Mouse (Mus musculus) CH12.LX (cell line): ENCODE results near the gene Gm20388. TPM values are rescaled to one million over a fixed set of nuclear protein-coding genes. Genes with fewer than 3 reads are reported as not detected.
A peak's percentile ranks its signal among the peaks of the same experiment; 100 is the strongest.

Experiments used
- DNase-seq: peaks from one replicate; pipeline ENCODE4 v3.0.0-alpha.2; 2013; ENCODE audit errors: extremely low read depth
- H3K27ac ChIP-seq: 2 replicates; pipeline ENCODE4 v1.5.1; 2012; ENCODE audit warnings: low read depth, mild to moderate bottlenecking, control low read depth, moderate library complexity; ENCODE audit not compliant: insufficient read depth
- H3K27me3 ChIP-seq: replicated peaks from 2 replicates; pipeline ENCODE3; 2012; ENCODE audit warnings: inconsistent platforms
- H3K36me3 ChIP-seq, 2 experiments: replicated peaks in 1 of 2; 2 replicates each; pipeline versions ENCODE3 to v1.6.1; 2012; ENCODE audit warnings: inconsistent platforms in 1 of 2, low read length in 1 of 2, mild to moderate bottlenecking in 1 of 2, mixed read lengths in 1 of 2, moderate library complexity in 1 of 2; ENCODE audit not compliant: control insufficient read depth in 1 of 2, insufficient read depth in 1 of 2
- H3K4me1 ChIP-seq, 2 experiments: 2 replicates each; pipeline ENCODE4 v1.6.1; 2012; ENCODE audit warnings: inconsistent platforms in 1 of 2, moderate library complexity in 1 of 2; ENCODE audit not compliant: insufficient read depth in 2 of 2, control insufficient read depth in 1 of 2
- H3K4me2 ChIP-seq: 2 replicates; pipeline ENCODE4 v1.6.1; 2012; ENCODE audit warnings: low read depth, mild to moderate bottlenecking, control low read depth; ENCODE audit not compliant: poor library complexity, insufficient read depth, severe bottlenecking
- H3K4me3 ChIP-seq, 3 experiments: fragments of 150-350 bp in 1 of 3; sonication (generic) in 1 of 3; replicated peaks in 1 of 3; 2 replicates each; pipeline versions ENCODE3 to v1.5.1; 2011 to 2012; ENCODE audit warnings: low read depth in 2 of 3, low read length in 2 of 3, mild to moderate bottlenecking in 2 of 3, moderate library complexity in 2 of 3, control low read depth in 1 of 3, improper control_type of control experiment in 1 of 3, inconsistent platforms in 1 of 3, mixed read lengths in 1 of 3; ENCODE audit not compliant: poor library complexity in 1 of 3
- H3K79me2 ChIP-seq: replicated peaks from 2 replicates; pipeline ENCODE4 v1.6.1; 2012; ENCODE audit warnings: mild to moderate bottlenecking, moderate library complexity; ENCODE audit not compliant: control insufficient read depth, poor library complexity, insufficient read depth, severe bottlenecking; ENCODE audit errors: extremely low read depth
- H3K9ac ChIP-seq: 2 replicates; pipeline ENCODE4 v1.6.1; 2012; ENCODE audit warnings: low read depth, mild to moderate bottlenecking, control low read depth, moderate library complexity; ENCODE audit not compliant: insufficient read depth
- H3K9me3 ChIP-seq: replicated peaks from 2 replicates; pipeline ENCODE3; 2012; ENCODE audit warnings: low read length, inconsistent platforms, mixed read lengths
- BHLHE40 ChIP-seq: IDR thresholded peaks from 2 replicates; pipeline ENCODE4 v1.6.1; 2011; ENCODE audit warnings: mild to moderate bottlenecking, low read depth, low read length, improper control_type of control experiment
- CHD1 ChIP-seq: IDR thresholded peaks from 2 replicates; pipeline ENCODE4 v1.6.1; 2012; ENCODE audit warnings: low read depth, low read length, improper control_type of control experiment, inconsistent platforms
- CHD2 ChIP-seq: IDR thresholded peaks from 2 replicates; pipeline ENCODE4 v1.6.1; 2011; ENCODE audit warnings: low read length, improper control_type of control experiment
- CTCF ChIP-seq, 2 experiments: IDR thresholded peaks in 1 of 2; conservative IDR thresholded peaks in 1 of 2; 2 replicates each; pipeline ENCODE4 v1.5.1; 2011 to 2012; ENCODE audit warnings: low read depth in 2 of 2, low read length in 2 of 2, improper control_type of control experiment in 1 of 2, inconsistent platforms in 1 of 2, mild to moderate bottlenecking in 1 of 2, moderate library complexity in 1 of 2
- E2F4 ChIP-seq: IDR thresholded peaks from 2 replicates; pipeline ENCODE4 v1.6.1; 2011; ENCODE audit warnings: low read depth, low read length, improper control_type of control experiment; ENCODE audit not compliant: insufficient replicate concordance
- ELF1 ChIP-seq: IDR thresholded peaks from 2 replicates; pipeline ENCODE4 v1.6.1; 2014; ENCODE audit warnings: low read depth, mild to moderate bottlenecking, inconsistent platforms, low read length, improper control_type of control experiment
- EP300 ChIP-seq: IDR thresholded peaks from 2 replicates; pipeline ENCODE4 v1.6.1; 2011; ENCODE audit warnings: low read length, improper control_type of control experiment
- ETS1 ChIP-seq: conservative IDR thresholded peaks from 2 replicates; pipeline ENCODE4 v1.6.1; 2012; ENCODE audit warnings: low read depth, mild to moderate bottlenecking, inconsistent platforms, low read length, improper control_type of control experiment, moderate library complexity
- GABPA ChIP-seq: IDR thresholded peaks from 2 replicates; pipeline ENCODE4 v1.6.1; 2012; ENCODE audit warnings: low read depth, low read length, improper control_type of control experiment, inconsistent platforms; ENCODE audit not compliant: insufficient replicate concordance
- IRF4 ChIP-seq: IDR thresholded peaks from 2 replicates; pipeline ENCODE4 v1.6.1; 2014; ENCODE audit warnings: low read depth, mild to moderate bottlenecking, inconsistent platforms, low read length, improper control_type of control experiment
- JUN ChIP-seq: IDR thresholded peaks from 2 replicates; pipeline ENCODE4 v1.6.1; 2011; ENCODE audit warnings: low read depth, mild to moderate bottlenecking, low read length, improper control_type of control experiment, moderate library complexity; ENCODE audit not compliant: insufficient read depth
- JUND ChIP-seq: conservative IDR thresholded peaks from 2 replicates; pipeline ENCODE4 v1.6.1; 2011; ENCODE audit warnings: low read depth, low read length, improper control_type of control experiment
- KAT2A ChIP-seq: IDR thresholded peaks from 2 replicates; pipeline ENCODE4 v1.6.1; 2012; ENCODE audit warnings: low read length, improper control_type of control experiment, inconsistent platforms; ENCODE audit not compliant: insufficient replicate concordance
- MAX ChIP-seq: IDR thresholded peaks from 2 replicates; pipeline ENCODE4 v1.6.1; 2011; ENCODE audit warnings: low read length, improper control_type of control experiment
- MAZ ChIP-seq: IDR thresholded peaks from 2 replicates; pipeline ENCODE4 v1.6.1; 2012; ENCODE audit warnings: low read depth, mild to moderate bottlenecking, inconsistent platforms, low read length, improper control_type of control experiment, moderate library complexity
- MEF2A ChIP-seq: IDR thresholded peaks from 2 replicates; pipeline ENCODE4 v1.6.1; 2014; ENCODE audit warnings: low read depth, mild to moderate bottlenecking, inconsistent platforms, low read length, improper control_type of control experiment, borderline replicate concordance
- MXI1 ChIP-seq: IDR thresholded peaks from 2 replicates; pipeline ENCODE4 v1.6.1; 2011; ENCODE audit warnings: mild to moderate bottlenecking, low read depth, low read length, improper control_type of control experiment
- MYC ChIP-seq: IDR thresholded peaks from 2 replicates; pipeline ENCODE4 v1.6.1; 2011; ENCODE audit warnings: low read depth, mild to moderate bottlenecking, improper control_type of control experiment, low read length
- NELFE ChIP-seq: IDR thresholded peaks from 2 replicates; pipeline ENCODE4 v1.6.1; 2011; ENCODE audit warnings: low read depth, low read length, improper control_type of control experiment
- NRF1 ChIP-seq: IDR thresholded peaks from 2 replicates; pipeline ENCODE4 v1.6.1; 2014; ENCODE audit warnings: low read depth, mild to moderate bottlenecking, inconsistent platforms, low read length, improper control_type of control experiment, moderate library complexity
- PAX5 ChIP-seq: IDR thresholded peaks from 2 replicates; pipeline ENCODE4 v1.6.1; 2012; ENCODE audit warnings: low read length, inconsistent platforms, mixed read lengths
- POLR2A ChIP-seq: IDR thresholded peaks from 2 replicates; pipeline ENCODE4 v1.6.1; 2011; ENCODE audit warnings: low read depth, mild to moderate bottlenecking, improper control_type of control experiment, low read length
- POLR2AphosphoS2 ChIP-seq: IDR thresholded peaks from 2 replicates; pipeline ENCODE4 v1.6.1; 2011; ENCODE audit warnings: low read depth, low read length, improper control_type of control experiment
- SMC3 ChIP-seq: IDR thresholded peaks from 2 replicates; pipeline ENCODE4 v1.6.1; 2011; ENCODE audit warnings: low read depth, low read length, improper control_type of control experiment
- TBP ChIP-seq: conservative IDR thresholded peaks from 2 replicates; pipeline ENCODE4 v1.6.1; 2011; ENCODE audit warnings: low read depth, low read length, improper control_type of control experiment
- TCF12 ChIP-seq: IDR thresholded peaks from 2 replicates; pipeline ENCODE4 v1.6.1; 2014; ENCODE audit warnings: low read depth, mild to moderate bottlenecking, inconsistent platforms, low read length, improper control_type of control experiment
- UBTF ChIP-seq: IDR thresholded peaks from 2 replicates; pipeline ENCODE4 v1.6.1; 2012; ENCODE audit warnings: low read depth, mild to moderate bottlenecking, inconsistent platforms, low read length, improper control_type of control experiment, moderate library complexity
- USF1 ChIP-seq: IDR thresholded peaks from 2 replicates; pipeline ENCODE4 v1.6.1; 2014; ENCODE audit warnings: low read depth, mild to moderate bottlenecking, inconsistent platforms, low read length, improper control_type of control experiment
- USF2 ChIP-seq: conservative IDR thresholded peaks from 2 replicates; pipeline ENCODE4 v1.6.1; 2011; ENCODE audit warnings: low read depth, low read length, improper control_type of control experiment
- ZC3H11A ChIP-seq: IDR thresholded peaks from 2 replicates; pipeline ENCODE4 v1.6.1; 2012; ENCODE audit warnings: low read depth, mild to moderate bottlenecking, inconsistent platforms, low read length, improper control_type of control experiment
- ZKSCAN1 ChIP-seq: IDR thresholded peaks from 2 replicates; pipeline ENCODE4 v1.6.1; 2012; ENCODE audit warnings: low read depth, inconsistent platforms, low read length, improper control_type of control experiment, borderline replicate concordance
- ZNF384 ChIP-seq: IDR thresholded peaks from 2 replicates; pipeline ENCODE4 v1.6.1; 2012; ENCODE audit warnings: low read depth, low read length, improper control_type of control experiment, inconsistent platforms
- dilution Hi-C: fragments of 300-500 bp; cut with MboI; formaldehyde crosslinking; loops from 2 replicates; pipeline ENCODE4 v1.14.3; 2020; ENCODE audit warnings: low sequenced_read_pairs; ENCODE audit not compliant: extremely low pct_unique_long_range_greater_than_20kb, extremely low pct_ligation_motif_present
- in situ Hi-C: fragments of 300-500 bp; cut with MboI; formaldehyde crosslinking; loops from 3 replicates; pipeline ENCODE4 v1.14.3; 2019; ENCODE audit warnings: low sequenced_read_pairs, low pct_ligation_motif_present, low pct_unique_long_range_greater_than_20kb, mixed read lengths
- polyA plus RNA-seq: library from polyadenylated mRNA; unstranded; fragments of >175 nt; gene quantifications from 2 replicates; pipeline ENCODE4 v1.2.1, GENCODE M21; 2012; ENCODE audit warnings: low read depth; ENCODE audit not compliant: insufficient read length
- total RNA-seq, 2 experiments: library from RNA; depleted of rRNA; stranded (reverse); fragments of 300-350 nt in 1 of 2; fragments of >200 nt in 1 of 2; gene quantifications; 2 replicates each; pipeline ENCODE4 v1.2.3; 2012 to 2014

The Gm20388 gene
- total and polyA plus RNA-seq, 3 experiments, result 14.8 to 26.3 (median 22.2) TPM

DNA sequence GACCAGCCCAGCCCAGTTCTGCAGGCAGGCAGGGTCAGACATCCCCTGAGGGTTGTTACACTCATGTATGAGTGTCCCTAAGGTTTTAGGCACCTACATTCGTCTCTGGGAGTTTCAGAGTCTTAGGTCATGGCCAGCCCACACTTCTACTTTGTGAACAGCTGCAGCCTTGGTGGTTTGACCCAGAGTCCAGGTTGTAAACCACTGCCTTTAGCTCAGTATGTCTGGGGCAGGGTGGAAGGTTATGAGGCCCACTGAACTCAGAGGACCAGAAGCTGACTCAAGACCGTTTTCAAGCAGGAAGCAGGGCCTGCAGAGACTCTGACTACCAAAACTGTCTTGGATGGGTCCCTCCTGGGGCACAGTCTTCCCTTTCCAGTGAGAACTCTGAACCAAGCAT is 829.9 kb downstream of the Gm20388 start:
- peaks cover 13% of the 10 kb centered on the region for H3K27me3 ChIP-seq
- in situ Hi-C loops, result no loop called here
- H3K9me3 ChIP-seq, result no peaks in the 10 kb centered on the region
- no peaks in the 10 kb centered on the region; the same call in 1 of the 2 replicates for H3K79me2 ChIP-seq
- peaks cover 44 to 94% of the 10 kb centered on the region in 2 experiments for H3K4me1 ChIP-seq
- peaks cover 15 to 58% of the 10 kb centered on the region in 2 experiments for H3K36me3 ChIP-seq
- H3K4me2 ChIP-seq, result no peak overlapping the region
- peak overlapping the region; percentile 40; the same call in 1 of the 2 replicates for H3K9ac ChIP-seq
- TF ChIP-seq CTCF (conservative IDR thresholded peaks at IDR 0.05 in 1 of 2, IDR thresholded peaks at IDR 0.05 in 1 of 2; ENCODE audit: low read depth in 2 of 2, low read length in 2 of 2) (no peak), GABPA (no peak), MEF2A (peak; percentile 34; the same call in 1 of the 2 replicates), JUN (no peak), JUND (no peak), MXI1 (no peak), UBTF (peak; percentile 88), ZC3H11A (no peak), E2F4 (no peak), ETS1 (peak; percentile 77), EP300 (peak; percentile 43; the same call in 1 of the 2 replicates), CHD2 (no peak), USF2 (no peak), SMC3 (no peak), ZKSCAN1 (no peak), KAT2A (no peak), ZNF384 (no peak), NRF1 (no peak), BHLHE40 (peak; percentile 38; the same call in 1 of the 2 replicates), ELF1 (no peak), TCF12 (peak; percentile 85), POLR2AphosphoS2 (no peak), PAX5 (no peak), NELFE (no peak), POLR2A (no peak), IRF4 (no peak; the same call in 1 of the 2 replicates), MAX (no peak), MYC (no peak), USF1 (no peak), MAZ (no peak), TBP (peak; percentile 89), CHD1 (no peak)
- TF ChIP-seq, all 38 proteins: peak for 7
- peak; percentile 59 for DNase-seq
- dilution Hi-C loops, result no loop called here
- Histone ChIP-seq H3K4me3 (no peak overlapping the region), H3K27ac (peak overlapping the region; percentile 75)
